Mouse (Mus musculus): Measurements from ENCODE around the gene Abcc9.

Gene Abcc9

GRCm38 (mm10) chr6:142701652-142702637 is at the start of gene Abcc9:
Gene Abcc9 (minus strand): TSS chr6:142702315.
- DNase-seq (ENCODE audit: low spot score in 2 of 2) = peak; percentile 59 to 62

- DNase-seq (ENCODE audit: low spot score in 2 of 2) = no peak
These were observed 49.2 kb upstream of the Abcc9 start for GRCm38 (mm10) chr6:142751365-142751764.

- peak in 1 of 2 experiments; percentile 43 for DNase-seq (ENCODE audit: low spot score in 2 of 2)
These were observed 46.1 kb upstream of the Abcc9 start for GRCm38 (mm10) chr6:142748057-142748708.

- no peak for DNase-seq (ENCODE audit: low spot score in 2 of 2)
These were observed 45.0 kb upstream of the Abcc9 start for GRCm38 (mm10) chr6:142747165-142747564.

- no peak for DNase-seq (ENCODE audit: low spot score in 2 of 2)
These were observed 44.6 kb upstream of the Abcc9 start for GRCm38 (mm10) chr6:142746765-142747164.

GRCm38 (mm10) chr6:142745484-142745883 is 43.4 kb upstream of the Abcc9 start:
- DNase-seq (ENCODE audit: low spot score in 2 of 2) = no peak

GRCm38 (mm10) chr6:142743193-142743592 is 41.1 kb upstream of the Abcc9 start:
- DNase-seq (ENCODE audit: low spot score in 2 of 2) = no peak

- DNase-seq (ENCODE audit: low spot score in 2 of 2) = no peak
These were observed 39.6 kb upstream of the Abcc9 start for GRCm38 (mm10) chr6:142741763-142742162.

GRCm38 (mm10) chr6:142738637-142739036 is 36.5 kb upstream of the Abcc9 start:
- DNase-seq (ENCODE audit: low spot score in 2 of 2) = no peak

- no peak for DNase-seq (ENCODE audit: low spot score in 2 of 2)
These were observed 36.1 kb upstream of the Abcc9 start for GRCm38 (mm10) chr6:142738225-142738624.

- no peak for DNase-seq (ENCODE audit: low spot score in 2 of 2)
These were observed 33.3 kb upstream of the Abcc9 start for GRCm38 (mm10) chr6:142735302-142736005.

- DNase-seq (ENCODE audit: low spot score in 2 of 2) = peak; percentile 50 to 67
These were observed 30.6 kb upstream of the Abcc9 start for GRCm38 (mm10) chr6:142732567-142733290.

GRCm38 (mm10) chr6:142726032-142726431 is 23.9 kb upstream of the Abcc9 start:
- DNase-seq (ENCODE audit: low spot score in 2 of 2) = no peak

- no peak for DNase-seq (ENCODE audit: low spot score in 2 of 2)
These were observed 19.6 kb upstream of the Abcc9 start for GRCm38 (mm10) chr6:142721731-142722130.

GRCm38 (mm10) chr6:142720641-142721040 is 18.5 kb upstream of the Abcc9 start:
- DNase-seq (ENCODE audit: low spot score in 2 of 2) = no peak

- DNase-seq (ENCODE audit: low spot score in 2 of 2) = no peak
These were observed 16.1 kb upstream of the Abcc9 start for GRCm38 (mm10) chr6:142718167-142718566.

GRCm38 (mm10) chr6:142717186-142717585 is 15.1 kb upstream of the Abcc9 start:
- DNase-seq (ENCODE audit: low spot score in 2 of 2) = no peak

GRCm38 (mm10) chr6:142715026-142715425 is 12.9 kb upstream of the Abcc9 start:
- DNase-seq (ENCODE audit: low spot score in 2 of 2) = peak; percentile 51 to 64

GRCm38 (mm10) chr6:142711106-142711505 is 9.0 kb upstream of the Abcc9 start:
- no peak for DNase-seq (ENCODE audit: low spot score in 2 of 2)

- no peak for DNase-seq (ENCODE audit: low spot score in 2 of 2)
These were observed 8.6 kb upstream of the Abcc9 start for GRCm38 (mm10) chr6:142710690-142711089.

GRCm38 (mm10) chr6:142708369-142708768 is 6.3 kb upstream of the Abcc9 start:
- DNase-seq (ENCODE audit: low spot score in 2 of 2) = peak; percentile 35 to 58

Data from heart, adult 9 months (tissue).